Mouse (Mus musculus): ENCODE measurements around the gene Kxd1. TPM values are rescaled to one million over a fixed set of nuclear protein-coding genes. Genes with fewer than 3 reads are reported as not detected.

Gene Kxd1
- polyA plus RNA-seq, 1 experiment from 2014 or later = 47.1 TPM

DNA sequence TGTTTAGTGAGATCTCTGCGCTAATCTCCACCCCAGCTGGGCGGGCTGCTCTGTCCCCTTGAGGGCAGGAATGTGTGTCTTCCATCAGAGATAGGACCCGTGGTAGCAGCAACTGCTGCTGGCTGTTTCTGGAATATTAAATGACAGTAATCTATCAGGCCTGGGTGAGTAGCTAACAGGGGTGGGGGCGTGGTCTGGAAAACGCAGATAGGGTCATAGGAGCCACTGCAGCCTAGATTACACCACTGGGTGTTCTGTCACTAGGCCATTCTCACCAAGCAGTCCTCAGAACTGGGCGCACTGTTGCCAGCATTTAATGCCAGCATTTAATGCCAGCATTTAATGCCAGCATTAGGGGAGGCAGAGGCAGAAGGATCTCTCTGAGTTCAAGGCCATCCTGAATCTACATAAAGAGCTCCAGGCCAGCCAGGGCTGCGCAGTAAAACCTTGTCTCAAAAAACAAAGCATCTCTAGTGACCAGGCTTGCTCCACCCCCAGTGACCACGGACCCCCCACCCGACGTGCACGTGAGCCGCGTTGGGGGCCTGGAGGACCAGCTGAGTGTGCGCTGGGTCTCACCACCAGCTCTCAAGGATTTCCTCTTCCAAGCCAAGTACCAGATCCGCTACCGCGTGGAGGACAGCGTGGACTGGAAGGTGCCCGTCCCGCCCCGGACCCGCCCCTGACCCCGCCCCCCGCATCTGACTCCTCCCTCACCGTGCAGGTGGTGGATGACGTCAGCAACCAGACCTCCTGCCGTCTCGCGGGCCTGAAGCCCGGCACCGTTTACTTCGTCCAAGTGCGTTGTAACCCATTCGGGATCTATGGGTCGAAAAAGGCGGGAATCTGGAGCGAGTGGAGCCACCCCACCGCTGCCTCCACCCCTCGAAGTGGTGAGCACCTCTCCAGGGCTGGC is 27.1 kb downstream of the Kxd1 start:
- Histone ChIP-seq H3K27me3 (ENCODE audit: control insufficient read depth, insufficient read depth, low read length) (peaks cover 8% of the 10 kb centered on the region; the same call in 1 of the 2 replicates), H3K36me3 (ENCODE audit: control insufficient read depth, insufficient read depth, low read length) (no peaks in the 10 kb centered on the region), H3K27ac (replicated peaks) (no peak overlapping the region), H3K9me3 (ENCODE audit: control insufficient read depth, low read length) (no peaks in the 10 kb centered on the region), H3K4me1 (replicated peaks; ENCODE audit: control insufficient read depth, insufficient read depth) (peaks cover 1% of the 10 kb centered on the region), H3K4me2 (replicated peaks; ENCODE audit: low read depth) (peak overlapping the region; percentile 8; the same call in 1 of the 2 replicates), H3K9ac (ENCODE audit: low read length) (no peak overlapping the region), H3K4me3 (ENCODE audit: low read depth, low read length) (peak overlapping the region; percentile 2; the same call in 1 of the 2 replicates)
- DNase-seq (ENCODE audit: low spot score) (peak; percentile 74), ATAC-seq (ENCODE audit: low FRiP score, low TSS enrichment) (peak; percentile 7; the same call in 1 of the 2 replicates)
- TF ChIP-seq EP300 (optimal IDR thresholded peaks at IDR 0.05) (no peak), CTCF (IDR thresholded peaks at IDR 0.05; ENCODE audit: low read depth) (no peak)
- WGBS = 14% methylated on average over 39 of the region's 39 CpGs

DNA sequence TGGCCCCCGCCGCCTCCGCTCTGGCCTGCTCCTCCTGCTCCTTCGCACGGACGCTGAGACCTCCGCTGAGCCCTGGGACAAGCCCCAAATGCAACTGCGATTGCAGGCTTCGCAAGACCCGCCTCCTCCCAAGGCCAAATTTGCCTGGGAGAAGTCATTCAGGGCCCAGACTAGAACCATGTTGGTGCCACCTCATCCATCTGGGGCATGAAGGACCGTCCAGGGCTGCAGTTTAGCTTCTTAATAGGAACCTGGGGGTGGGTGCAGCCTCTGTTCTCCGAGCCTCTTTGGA is 32.0 kb downstream of the Kxd1 start:
- 33% methylated on average over 12 of the region's 12 CpGs for WGBS
- no peaks in the 10 kb centered on the region for H3K36me3 ChIP-seq (ENCODE audit: control insufficient read depth, insufficient read depth, low read length)
- H3K9ac ChIP-seq (ENCODE audit: low read length) = no peak overlapping the region
- DNase-seq (ENCODE audit: low spot score) (no peak), ATAC-seq (ENCODE audit: low FRiP score, low TSS enrichment) (no peak)
- H3K9me3 ChIP-seq (ENCODE audit: control insufficient read depth, low read length) = no peaks in the 10 kb centered on the region
- no peak overlapping the region for H3K4me2 ChIP-seq (replicated peaks; ENCODE audit: low read depth)
- no peak for TF ChIP-seq CTCF (IDR thresholded peaks at IDR 0.05; ENCODE audit: low read depth)
- no peak for TF ChIP-seq EP300 (optimal IDR thresholded peaks at IDR 0.05)
- no peak overlapping the region for H3K4me3 ChIP-seq (ENCODE audit: low read depth, low read length)
- no peaks in the 10 kb centered on the region for H3K4me1 ChIP-seq (replicated peaks; ENCODE audit: control insufficient read depth, insufficient read depth)
- no peak overlapping the region for H3K27ac ChIP-seq (replicated peaks)
- peaks cover 40% of the 10 kb centered on the region for H3K27me3 ChIP-seq (ENCODE audit: control insufficient read depth, insufficient read depth, low read length)

DNA sequence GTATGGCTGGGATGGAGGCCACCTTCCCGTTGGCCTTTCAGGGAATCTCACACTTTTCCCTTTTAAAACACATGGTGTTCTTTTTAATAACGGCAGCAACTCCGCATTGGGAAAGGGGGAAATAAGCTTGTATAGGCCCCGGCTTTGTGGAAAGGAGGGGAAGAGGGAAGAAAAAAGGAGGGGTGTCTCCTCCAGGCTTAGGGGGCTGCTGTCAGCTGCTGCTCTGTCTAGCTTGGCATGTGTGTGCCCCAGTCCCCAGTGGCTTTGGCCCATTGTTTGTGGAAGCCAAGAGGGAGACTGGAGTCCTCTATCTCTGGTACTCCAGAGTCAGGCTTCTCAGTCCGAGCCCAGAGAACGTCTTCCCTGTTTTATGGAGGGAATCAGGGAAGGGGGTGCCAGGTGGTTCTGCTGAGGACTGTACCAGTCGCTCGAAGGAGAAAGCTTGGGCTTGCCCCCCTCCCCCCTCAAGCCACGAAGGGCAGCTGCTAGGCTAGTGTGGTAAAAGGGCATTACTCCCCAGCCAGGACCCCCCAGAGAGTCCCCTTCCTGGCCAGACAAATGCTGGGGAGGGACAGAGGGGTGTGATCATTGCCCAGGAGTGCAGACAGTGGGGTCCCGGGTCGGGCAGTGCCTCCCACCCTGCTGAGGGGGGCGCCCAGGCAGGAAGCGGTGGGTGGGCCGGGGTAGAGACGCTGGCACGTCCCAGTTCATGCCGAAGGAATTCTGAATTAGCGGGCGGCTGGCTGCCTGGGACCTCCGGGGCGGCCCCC is 32.6 kb downstream of the Kxd1 start:
- no peak overlapping the region for H3K4me2 ChIP-seq (replicated peaks; ENCODE audit: low read depth)
- 18% methylated on average over 21 of the region's 21 CpGs for WGBS
- DNase-seq (ENCODE audit: low spot score) (no peak), ATAC-seq (ENCODE audit: low FRiP score, low TSS enrichment) (no peak)
- H3K4me1 ChIP-seq (replicated peaks; ENCODE audit: control insufficient read depth, insufficient read depth) = no peaks in the 10 kb centered on the region
- peaks cover 40% of the 10 kb centered on the region for H3K27me3 ChIP-seq (ENCODE audit: control insufficient read depth, insufficient read depth, low read length)
- no peaks in the 10 kb centered on the region for H3K36me3 ChIP-seq (ENCODE audit: control insufficient read depth, insufficient read depth, low read length)
- H3K9ac ChIP-seq (ENCODE audit: low read length) = no peak overlapping the region
- no peak overlapping the region for H3K4me3 ChIP-seq (ENCODE audit: low read depth, low read length)
- no peak overlapping the region for H3K27ac ChIP-seq (replicated peaks)
- H3K9me3 ChIP-seq (ENCODE audit: control insufficient read depth, low read length) = no peaks in the 10 kb centered on the region
- no peak for TF ChIP-seq EP300 (optimal IDR thresholded peaks at IDR 0.05)
- no peak for TF ChIP-seq CTCF (IDR thresholded peaks at IDR 0.05; ENCODE audit: low read depth)

DNA sequence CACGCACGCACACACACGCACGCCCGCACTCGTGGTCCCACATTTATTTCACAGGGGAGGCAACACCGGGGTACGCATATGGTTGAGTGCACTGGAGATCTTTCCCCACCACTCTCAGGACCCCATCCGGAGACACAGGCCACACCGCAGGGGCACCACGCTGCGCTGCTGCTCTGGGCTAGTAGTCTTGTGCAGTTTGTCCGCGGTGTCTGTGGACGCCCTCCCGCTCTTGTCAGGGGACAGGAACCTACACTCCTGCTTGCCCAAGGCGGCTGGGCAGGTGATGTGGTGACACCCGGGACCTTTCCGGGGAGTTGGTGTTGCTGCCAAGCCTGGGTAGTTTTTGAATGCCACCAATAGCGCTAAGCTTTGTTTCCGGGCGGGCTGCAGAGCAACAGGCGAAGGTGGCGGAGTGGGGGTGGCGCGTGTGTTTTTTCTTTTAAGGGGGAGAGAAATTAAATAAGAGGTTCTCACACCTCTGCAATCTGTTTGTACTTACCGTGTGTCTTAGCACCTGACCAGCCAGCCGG is 33.3 kb downstream of the Kxd1 start:
- Histone ChIP-seq H3K9ac (ENCODE audit: low read length) (no peak overlapping the region), H3K4me3 (ENCODE audit: low read depth, low read length) (no peak overlapping the region), H3K4me2 (replicated peaks; ENCODE audit: low read depth) (no peak overlapping the region), H3K27me3 (ENCODE audit: control insufficient read depth, insufficient read depth, low read length) (peaks cover 43% of the 10 kb centered on the region), H3K9me3 (ENCODE audit: control insufficient read depth, low read length) (no peaks in the 10 kb centered on the region), H3K27ac (replicated peaks) (no peak overlapping the region), H3K36me3 (ENCODE audit: control insufficient read depth, insufficient read depth, low read length) (no peaks in the 10 kb centered on the region), H3K4me1 (replicated peaks; ENCODE audit: control insufficient read depth, insufficient read depth) (no peaks in the 10 kb centered on the region)
- ATAC-seq (ENCODE audit: low FRiP score, low TSS enrichment) = no peak
- WGBS = 6% methylated on average over 27 of the region's 28 CpGs
- no peak for DNase-seq (ENCODE audit: low spot score)
- TF ChIP-seq CTCF (IDR thresholded peaks at IDR 0.05; ENCODE audit: low read depth) = no peak
- TF ChIP-seq EP300 (optimal IDR thresholded peaks at IDR 0.05) = no peak

DNA sequence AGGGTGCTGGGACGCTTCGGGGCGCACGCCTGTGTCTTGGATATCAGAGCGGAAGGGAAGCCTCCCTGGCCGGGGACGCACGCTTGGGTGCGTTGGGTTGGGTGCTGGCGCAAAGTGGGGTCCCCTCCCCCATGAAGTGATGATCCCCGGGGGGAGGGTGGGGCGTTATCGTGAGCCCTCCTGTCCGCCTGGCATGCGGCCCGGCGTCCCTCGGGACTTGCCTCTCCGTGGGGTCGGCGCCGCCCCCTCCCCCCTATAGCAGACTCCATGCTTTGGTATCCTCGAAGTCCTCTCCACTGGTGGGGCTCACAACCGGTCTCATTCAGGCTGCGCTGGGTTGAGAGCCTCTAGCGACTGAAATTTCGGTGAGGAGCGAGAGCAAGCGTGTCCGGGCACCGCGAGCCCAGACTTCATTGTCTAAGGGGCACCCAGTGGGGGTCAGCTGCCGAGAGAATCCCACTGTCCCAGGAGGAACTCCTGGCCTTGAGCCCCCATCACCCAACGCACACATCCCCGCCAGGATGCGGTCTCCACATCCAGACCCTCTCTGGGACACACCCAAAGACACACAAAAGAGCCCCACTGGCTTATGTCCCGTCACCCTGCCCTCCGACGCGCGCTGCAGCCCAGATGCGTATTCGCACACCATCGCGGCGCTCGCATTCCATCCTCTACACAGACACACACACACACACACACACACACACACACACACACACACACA is 33.9 kb downstream of the Kxd1 start:
- peak overlapping the region; percentile 45; the same call in 1 of the 2 replicates for H3K9ac ChIP-seq (ENCODE audit: low read length)
- H3K9me3 ChIP-seq (ENCODE audit: control insufficient read depth, low read length) = no peaks in the 10 kb centered on the region
- no peak overlapping the region for H3K27ac ChIP-seq (replicated peaks)
- H3K36me3 ChIP-seq (ENCODE audit: control insufficient read depth, insufficient read depth, low read length) = no peaks in the 10 kb centered on the region
- peak overlapping the region; percentile 75 for H3K4me2 ChIP-seq (replicated peaks; ENCODE audit: low read depth)
- no peak for ATAC-seq (ENCODE audit: low FRiP score, low TSS enrichment)
- under 1% methylated on average over 46 of the region's 47 CpGs for WGBS
- H3K4me1 ChIP-seq (replicated peaks; ENCODE audit: control insufficient read depth, insufficient read depth) = 0 out of 2 replicates have a peak, but pooled peaks cover 2% of the 10 kb centered on the region
- TF ChIP-seq CTCF (IDR thresholded peaks at IDR 0.05; ENCODE audit: low read depth) (no peak), EP300 (optimal IDR thresholded peaks at IDR 0.05) (no peak)
- peaks cover 46% of the 10 kb centered on the region for H3K27me3 ChIP-seq (ENCODE audit: control insufficient read depth, insufficient read depth, low read length)
- H3K4me3 ChIP-seq (ENCODE audit: low read depth, low read length) = peak overlapping the region; percentile 43
- no peak for DNase-seq (ENCODE audit: low spot score)
